Mouse (Mus musculus): ENCODE measurements around the gene Gpr182. TPM values are rescaled to one million over a fixed set of nuclear protein-coding genes. Genes with fewer than 3 reads are reported as not detected.

The Gpr182 gene
- total RNA-seq, 1 experiment from 2014 or later = 0.23 TPM

- no peak for ATAC-seq (ENCODE audit: extremely low read depth, insufficient number of reproducible peaks, low FRiP score, poor library complexity, severe bottlenecking)
Observed at GRCm38 (mm10) chr10:127739661-127740161, 11.8 kb downstream of the Gpr182 start.

- ATAC-seq (ENCODE audit: extremely low read depth, insufficient number of reproducible peaks, low FRiP score, poor library complexity, severe bottlenecking) = peak; percentile 31
Observed at GRCm38 (mm10) chr10:127739083-127739660, 12.4 kb downstream of the Gpr182 start, which contains the start of gene Zbtb39. Zbtb39 (plus strand) TSS chr10:127739538.

DNA sequence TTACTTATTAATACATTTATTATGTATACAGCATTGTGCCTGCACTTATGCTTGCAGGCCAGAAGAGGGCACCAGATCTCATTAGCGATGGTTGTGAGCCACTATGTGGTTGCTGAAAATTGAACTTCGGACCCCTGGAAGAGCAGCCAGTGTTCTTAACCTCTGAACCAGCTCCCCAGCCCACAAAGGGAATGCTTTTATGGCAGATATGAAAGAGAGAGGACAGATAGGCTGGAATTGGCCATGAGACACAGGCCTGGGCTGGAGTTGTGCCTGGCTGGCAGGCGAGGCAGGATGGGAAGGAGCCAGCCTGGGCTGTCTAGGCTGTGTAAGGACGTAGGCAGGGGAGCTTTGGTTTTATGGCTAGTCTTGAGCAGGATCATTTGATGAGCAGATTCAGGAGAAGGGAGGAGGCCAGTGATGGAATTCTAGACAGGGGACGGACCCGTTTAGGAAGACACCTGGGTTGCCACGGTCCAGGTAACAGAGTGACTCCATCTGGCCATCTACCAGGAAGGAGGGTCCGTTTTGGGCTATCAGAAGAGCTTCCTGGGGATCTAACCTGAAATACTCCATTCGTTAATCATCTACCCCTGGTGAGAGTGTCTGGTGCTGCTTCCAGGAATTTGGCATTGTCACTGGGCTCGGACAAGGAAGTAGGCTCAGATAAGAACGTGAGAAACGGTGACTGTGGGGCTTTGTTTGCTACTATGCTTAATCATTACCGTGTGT, 13.2 kb downstream of the Gpr182 start:
- ATAC-seq (ENCODE audit: extremely low read depth, insufficient number of reproducible peaks, low FRiP score, poor library complexity, severe bottlenecking) = no peak

DNA sequence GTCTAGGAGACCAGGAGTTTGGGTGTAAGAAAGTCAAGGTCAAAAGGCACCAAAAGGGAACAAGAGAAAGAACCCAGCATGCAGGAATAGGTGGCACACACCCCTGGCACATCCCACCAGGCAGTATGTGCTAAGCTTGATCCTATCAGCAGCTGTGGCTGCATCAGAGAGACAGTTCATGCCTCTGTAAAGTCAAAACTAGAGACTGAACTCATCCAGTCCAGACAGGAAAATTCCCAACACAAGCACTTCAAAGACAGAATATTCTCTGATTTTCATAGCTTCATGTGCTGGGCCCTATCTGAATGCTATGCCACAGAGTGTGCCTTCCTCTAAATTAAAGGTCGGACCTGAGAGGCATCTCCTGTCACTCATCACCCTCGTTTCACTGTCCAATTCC, 14.0 kb downstream of the Gpr182 start:
- no peak for ATAC-seq (ENCODE audit: extremely low read depth, insufficient number of reproducible peaks, low FRiP score, poor library complexity, severe bottlenecking)

GRCm38 (mm10) chr10:127736916-127737315, 14.6 kb downstream of the Gpr182 start:
- peak; percentile 66 for ATAC-seq (ENCODE audit: extremely low read depth, insufficient number of reproducible peaks, low FRiP score, poor library complexity, severe bottlenecking)

DNA sequence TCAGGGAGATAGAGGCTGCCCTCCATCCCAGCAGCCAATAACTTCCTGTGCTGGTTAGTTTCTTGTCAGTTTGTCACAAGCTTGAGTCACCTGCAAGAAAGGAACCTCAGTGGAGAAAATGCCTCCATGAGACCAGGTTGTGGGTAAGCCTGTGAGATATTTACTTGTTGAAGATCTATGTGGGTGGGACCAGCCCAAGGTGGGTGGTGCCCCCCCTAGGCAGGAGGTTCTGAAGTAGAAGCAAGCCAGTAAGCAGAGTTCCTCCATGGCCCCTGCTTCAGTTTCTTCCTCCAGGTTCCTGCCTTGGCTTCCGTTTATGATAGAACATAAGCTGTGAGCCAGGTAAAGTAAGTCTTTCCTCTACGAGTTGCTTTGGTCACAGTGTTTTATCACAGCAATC, 15.3 kb downstream of the Gpr182 start:
- peak; percentile 37; the same call in 1 of the 2 replicates for ATAC-seq (ENCODE audit: extremely low read depth, insufficient number of reproducible peaks, low FRiP score, poor library complexity, severe bottlenecking)

- ATAC-seq (ENCODE audit: extremely low read depth, insufficient number of reproducible peaks, low FRiP score, poor library complexity, severe bottlenecking) = no peak
Observed at GRCm38 (mm10) chr10:127734434-127734833, 17.1 kb downstream of the Gpr182 start.

DNA sequence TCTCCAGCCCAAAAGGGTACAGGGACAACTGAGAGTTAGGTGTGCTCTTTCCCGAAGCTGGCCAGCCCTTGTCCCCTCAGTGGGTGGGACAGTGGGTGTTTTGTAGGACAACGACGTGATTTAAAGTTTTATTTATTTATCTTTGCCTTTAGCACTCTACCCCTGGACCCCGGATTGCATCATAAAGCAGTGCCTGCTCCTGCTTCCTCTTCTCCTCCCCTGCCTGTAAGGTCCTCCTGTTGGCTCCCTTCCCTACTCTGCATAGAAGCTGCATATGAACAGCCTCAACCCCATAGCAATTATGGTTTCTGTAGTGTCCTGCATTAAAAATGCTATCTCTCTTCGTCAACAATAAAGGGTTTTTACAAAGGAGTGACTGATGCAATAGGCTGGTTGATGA, 20.1 kb downstream of the Gpr182 start:
- ATAC-seq (ENCODE audit: extremely low read depth, insufficient number of reproducible peaks, low FRiP score, poor library complexity, severe bottlenecking) = no peak

DNA sequence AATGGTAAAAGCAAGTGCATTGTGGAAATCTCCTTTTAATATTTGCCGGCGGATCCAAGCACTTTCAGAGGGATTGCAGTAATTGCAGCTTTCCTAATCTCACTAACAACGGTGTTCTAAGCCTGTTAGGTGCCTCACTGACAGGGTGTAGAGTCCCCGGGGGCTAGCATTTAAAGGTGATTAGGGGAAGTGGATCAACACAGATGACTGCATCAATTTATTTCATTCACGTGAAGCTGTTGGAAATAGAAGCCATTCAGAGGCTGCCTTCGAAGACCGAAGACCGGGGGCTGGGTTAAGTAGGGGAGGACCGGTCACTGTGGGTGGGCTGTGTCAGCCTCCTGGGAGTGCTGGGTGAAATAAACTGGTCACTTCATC, 20.6 kb downstream of the Gpr182 start:
- no peak for ATAC-seq (ENCODE audit: extremely low read depth, insufficient number of reproducible peaks, low FRiP score, poor library complexity, severe bottlenecking)

- ATAC-seq (ENCODE audit: extremely low read depth, insufficient number of reproducible peaks, low FRiP score, poor library complexity, severe bottlenecking) = no peak
Observed at GRCm38 (mm10) chr10:127730285-127730932, 21.1 kb downstream of the Gpr182 start.

DNA sequence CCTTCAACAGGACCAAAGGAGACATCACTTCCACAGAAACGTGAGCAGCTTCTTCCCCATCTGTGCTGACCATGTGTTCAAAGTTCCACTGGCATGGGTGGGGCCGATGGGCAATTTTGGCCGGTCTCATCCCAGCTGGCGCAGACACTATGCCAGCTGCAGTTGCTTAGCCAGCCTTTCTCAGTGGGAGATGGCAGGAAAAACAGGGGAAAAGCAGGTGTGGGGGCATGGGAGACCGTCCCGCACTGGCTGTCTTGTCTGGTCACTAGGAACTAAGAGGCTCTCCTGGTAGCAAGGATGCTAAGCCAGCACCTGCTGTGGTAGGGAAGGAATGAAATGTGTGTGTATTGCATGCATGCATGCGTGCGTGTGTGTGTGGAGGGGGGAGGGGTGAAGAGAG, 23.1 kb downstream of the Gpr182 start:
- no peak for ATAC-seq (ENCODE audit: extremely low read depth, insufficient number of reproducible peaks, low FRiP score, poor library complexity, severe bottlenecking)

- no peak for ATAC-seq (ENCODE audit: extremely low read depth, insufficient number of reproducible peaks, low FRiP score, poor library complexity, severe bottlenecking)
Observed at GRCm38 (mm10) chr10:127725136-127725535, 26.4 kb downstream of the Gpr182 start.

- no peak for ATAC-seq (ENCODE audit: extremely low read depth, insufficient number of reproducible peaks, low FRiP score, poor library complexity, severe bottlenecking)
Observed at GRCm38 (mm10) chr10:127724178-127724577, 27.4 kb downstream of the Gpr182 start, which contains the start of gene Tac2. Tac2 (plus strand) TSS chr10:127724478.

DNA sequence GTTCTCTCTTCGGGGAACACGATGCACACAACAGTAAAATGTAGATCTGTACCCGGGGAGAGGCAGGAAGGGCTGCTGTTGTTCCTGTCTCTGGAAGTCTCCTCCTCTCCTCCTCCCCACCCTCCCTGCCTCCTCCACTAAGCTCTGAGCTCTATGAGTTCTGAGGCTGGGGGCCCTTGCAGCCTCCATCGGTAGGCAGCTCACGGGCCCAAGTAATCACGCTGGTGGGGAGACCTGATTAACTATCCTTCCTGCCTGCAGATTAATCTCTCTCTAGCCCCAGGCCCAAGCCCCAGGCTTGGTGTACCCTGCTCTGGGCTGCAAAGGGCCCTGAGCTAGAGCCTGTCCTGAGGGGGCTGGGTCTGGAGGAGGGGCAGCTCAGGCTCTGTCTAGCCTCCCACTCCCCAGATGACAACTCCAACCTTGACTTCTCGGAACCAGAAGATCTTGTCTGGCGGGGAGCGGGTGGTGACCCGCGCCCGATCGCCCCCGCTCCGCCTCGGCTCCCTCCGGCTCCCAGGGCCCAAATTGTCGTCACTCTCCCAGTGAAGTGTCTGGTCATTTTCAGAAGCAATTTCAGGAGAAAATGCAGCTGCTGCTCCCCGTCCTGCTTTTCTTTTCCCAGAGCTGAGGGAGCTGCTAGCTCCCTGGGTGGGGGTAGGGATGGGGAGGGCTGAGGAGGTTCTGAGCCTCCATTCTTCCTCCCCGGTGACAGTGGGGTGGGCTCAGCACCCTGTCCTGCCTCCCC, 29.7 kb downstream of the Gpr182 start:
- no peak for ATAC-seq (ENCODE audit: extremely low read depth, insufficient number of reproducible peaks, low FRiP score, poor library complexity, severe bottlenecking)

GRCm38 (mm10) chr10:127712736-127713135, 38.8 kb downstream of the Gpr182 start:
- ATAC-seq (ENCODE audit: extremely low read depth, insufficient number of reproducible peaks, low FRiP score, poor library complexity, severe bottlenecking) = no peak

DNA sequence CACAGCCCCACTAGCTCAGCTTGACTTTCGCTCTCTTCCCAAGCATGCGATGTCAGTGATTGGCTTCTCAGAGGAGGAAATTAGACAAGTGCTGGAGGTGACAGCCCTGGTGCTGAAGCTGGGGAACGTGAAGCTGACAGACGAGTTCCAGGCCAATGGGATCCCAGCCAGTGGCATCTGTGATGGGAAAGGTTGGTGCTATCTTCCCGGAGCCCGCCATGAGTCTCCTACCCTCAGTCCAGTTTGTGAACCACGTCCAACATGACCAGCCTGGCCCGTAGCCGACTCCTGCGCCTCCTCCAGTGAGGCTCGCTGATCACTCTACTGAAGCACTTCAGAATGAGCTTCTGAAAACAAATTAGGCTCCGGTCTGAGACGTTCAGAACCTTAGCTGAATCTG, 41.2 kb downstream of the Gpr182 start:
- ATAC-seq (ENCODE audit: extremely low read depth, insufficient number of reproducible peaks, low FRiP score, poor library complexity, severe bottlenecking) = no peak

DNA sequence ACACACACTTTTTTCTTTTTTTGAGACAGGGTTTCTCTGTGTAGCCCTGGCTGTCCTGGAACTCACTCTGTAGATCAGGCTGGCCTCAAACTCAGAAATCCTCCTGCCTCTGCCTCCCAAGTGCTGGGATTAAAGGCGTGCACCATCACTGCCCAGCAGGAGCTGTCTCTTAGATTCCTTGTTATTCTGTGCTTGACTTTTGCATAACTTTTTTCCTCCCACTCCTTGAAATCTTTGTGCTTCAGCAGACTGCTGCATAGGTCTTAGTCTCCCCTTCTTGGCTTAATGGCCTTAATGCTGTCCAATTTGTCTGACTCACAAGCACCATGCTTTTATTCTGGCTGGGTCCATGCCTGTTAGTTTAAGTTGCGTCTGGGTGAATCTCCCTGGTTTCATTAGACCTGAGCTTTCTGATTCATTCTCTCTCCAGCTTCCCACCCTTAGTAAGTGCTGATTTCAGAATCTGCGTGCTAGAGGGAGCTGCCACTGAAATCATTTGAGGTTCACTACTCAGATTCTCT, 42.6 kb downstream of the Gpr182 start:
- ATAC-seq (ENCODE audit: extremely low read depth, insufficient number of reproducible peaks, low FRiP score, poor library complexity, severe bottlenecking) = no peak

GRCm38 (mm10) chr10:127707721-127708120, 43.8 kb downstream of the Gpr182 start:
- no peak for ATAC-seq (ENCODE audit: extremely low read depth, insufficient number of reproducible peaks, low FRiP score, poor library complexity, severe bottlenecking)

GRCm38 (mm10) chr10:127705783-127706182, 45.7 kb downstream of the Gpr182 start:
- ATAC-seq (ENCODE audit: extremely low read depth, insufficient number of reproducible peaks, low FRiP score, poor library complexity, severe bottlenecking) = no peak

Data from neutrophil, adult 5-6 weeks (primary cell).